16 mouse cellular contexts compared by ENCODE assay signal in the genomic region with DNA sequence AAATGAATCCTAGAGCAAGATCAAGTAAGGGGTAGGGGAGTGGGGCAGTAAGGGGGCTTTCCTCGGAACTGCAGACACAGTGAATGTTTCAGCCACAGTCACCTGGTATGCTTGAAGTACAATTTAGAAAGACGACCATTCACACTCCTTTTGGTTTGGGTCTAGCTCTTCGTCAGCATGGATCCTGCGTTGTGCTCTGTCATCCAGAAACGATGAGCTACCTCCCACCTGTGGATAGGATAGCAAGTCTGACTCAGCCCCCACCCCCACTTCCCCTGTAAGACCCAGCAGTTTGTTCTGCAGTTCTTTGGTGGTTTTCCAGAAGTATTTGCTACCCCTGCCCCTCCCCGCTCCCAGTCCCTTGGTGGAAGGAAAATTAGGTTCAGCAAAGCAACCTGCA. TPM values are rescaled to one million over a fixed set of nuclear protein-coding genes. Genes with fewer than 3 reads are reported as not detected.
A peak's percentile ranks its signal among the peaks of the same experiment; 100 is the strongest.
DNase-seq lines count a peak whose midpoint lies in the region; ATAC-seq lines count a peak whose summit lies in the region.
"Had no signal": no experiment of that assay in that cellular context is flagged by ENCODE, and none has a peak within 500 bp of the region (broad histone marks: within the 10 kb centered on the region; RNA-seq: fewer than 3 reads in every experiment).

No protein-coding gene starts in this region.

- no peak overlapping the region for H3K27ac ChIP-seq in hindbrain, embryonic 15.5 days (replicated peaks)
- H3K27ac ChIP-seq in hindbrain, embryonic 10.5 days, result no peak overlapping the region
- peak overlapping the region; percentile 30; the same call in 1 of the 2 replicates for H3K27ac ChIP-seq in forebrain, embryonic 14.5 days (ENCODE audit: low read depth, low read length)
- H3K27ac ChIP-seq in neural tube, embryonic 15.5 days (replicated peaks), result no peak overlapping the region
- H3K27ac ChIP-seq: heart, embryonic 13.5 days; liver, embryonic 15.5 days had no signal

- H3K4me1 ChIP-seq in hindbrain, embryonic 15.5 days (replicated peaks), result peaks cover 20% of the 10 kb centered on the region
- peaks cover 44% of the 10 kb centered on the region for H3K4me1 ChIP-seq in hindbrain, embryonic 10.5 days (replicated peaks)
- peaks cover 20% of the 10 kb centered on the region for H3K4me1 ChIP-seq in forebrain, embryonic 14.5 days (ENCODE audit: control insufficient read depth, insufficient read depth, low read length)
- peaks cover 28% of the 10 kb centered on the region for H3K4me1 ChIP-seq in neural tube, embryonic 15.5 days

- H3K27me3 ChIP-seq in hindbrain, embryonic 15.5 days, result peaks cover 14% of the 10 kb centered on the region; the same call in 1 of the 2 replicates
- peaks cover 94% of the 10 kb centered on the region for H3K27me3 ChIP-seq in hindbrain, embryonic 10.5 days (ENCODE audit: insufficient read depth, poor library complexity, severe bottlenecking)
- peaks cover 10% of the 10 kb centered on the region for H3K27me3 ChIP-seq in forebrain, embryonic 14.5 days (replicated peaks; ENCODE audit: control insufficient read depth, insufficient read depth, low read length)
- H3K27me3 ChIP-seq in neural tube, embryonic 15.5 days (replicated peaks), result peaks cover 28% of the 10 kb centered on the region

- peak overlapping the region; percentile 13; the same call in 1 of the 2 replicates for H3K4me2 ChIP-seq in hindbrain, embryonic 15.5 days
- H3K4me2 ChIP-seq in forebrain, embryonic 14.5 days (ENCODE audit: low read length), result peak overlapping the region; percentile 17; the same call in 1 of the 2 replicates
- H3K4me2 ChIP-seq in neural tube, embryonic 15.5 days, result peak overlapping the region; percentile 6; the same call in 1 of the 2 replicates
- H3K4me2 ChIP-seq: heart, embryonic 13.5 days; liver, embryonic 15.5 days had no signal

- intact Hi-C loops in heart, postnatal 36 days (cut with DNase I), result no loop called here

- no peak overlapping the region for H3K4me3 ChIP-seq in hindbrain, embryonic 15.5 days
- no peak overlapping the region for H3K4me3 ChIP-seq in hindbrain, embryonic 10.5 days
- no peak overlapping the region for H3K4me3 ChIP-seq in forebrain, embryonic 14.5 days (ENCODE audit: low read depth, low read length)
- no peak overlapping the region for H3K4me3 ChIP-seq in neural tube, embryonic 15.5 days (replicated peaks)
- H3K4me3 ChIP-seq: heart, embryonic 13.5 days; liver, embryonic 15.5 days had no signal

- WGBS in hindbrain, embryonic 15.5 days, result 40% methylated on average over 6 of the region's 6 CpGs
- WGBS in hindbrain, embryonic 10.5 days, result 57% methylated on average over 6 of the region's 6 CpGs
- WGBS in forebrain, embryonic 14.5 days, result 24% methylated on average over 6 of the region's 6 CpGs
- WGBS in neural tube, embryonic 15.5 days, result 54% methylated on average over 6 of the region's 6 CpGs

- H3K36me3 ChIP-seq in hindbrain, embryonic 15.5 days, result no peaks in the 10 kb centered on the region
- no peaks in the 10 kb centered on the region for H3K36me3 ChIP-seq in hindbrain, embryonic 10.5 days
- no peaks in the 10 kb centered on the region for H3K36me3 ChIP-seq in forebrain, embryonic 14.5 days (ENCODE audit: control insufficient read depth, insufficient read depth, low read length)
- no peaks in the 10 kb centered on the region for H3K36me3 ChIP-seq in neural tube, embryonic 15.5 days
- H3K36me3 ChIP-seq: heart, embryonic 13.5 days; liver, embryonic 15.5 days had no signal

- DNase-seq in hindbrain, embryonic 10.5 days (ENCODE audit: low spot score), result no peak
- DNase-seq in thymus, postnatal 14 days, result peak; percentile 9
- no peak for DNase-seq in thymus, postnatal 25 days
- DNase-seq in forebrain, embryonic 14.5 days (ENCODE audit: low spot score), result no peak
- no peak for DNase-seq in heart, postnatal 36 days
- no peak for DNase-seq in ovary, postnatal 10 days (ENCODE audit: low spot score)
- DNase-seq: cerebellum, adult 11 months; cerebellum, postnatal 36 days; kidney, adult 8-10 months; kidney, postnatal 36 days; lung, postnatal 14 days; retina, postnatal 1 day had no signal

- H3K9ac ChIP-seq in hindbrain, embryonic 15.5 days, result no peak overlapping the region
- no peak overlapping the region; the same call in 1 of the 2 replicates for H3K9ac ChIP-seq in forebrain, embryonic 14.5 days (ENCODE audit: low read length)
- H3K9ac ChIP-seq in neural tube, embryonic 15.5 days (replicated peaks), result no peak overlapping the region
- H3K9ac ChIP-seq: heart, embryonic 13.5 days; liver, embryonic 15.5 days had no signal

- no peaks in the 10 kb centered on the region for H3K9me3 ChIP-seq in hindbrain, embryonic 15.5 days
- no peaks in the 10 kb centered on the region for H3K9me3 ChIP-seq in hindbrain, embryonic 10.5 days
- no peaks in the 10 kb centered on the region for H3K9me3 ChIP-seq in forebrain, embryonic 14.5 days (replicated peaks; ENCODE audit: control insufficient read depth, low read length)
- no peaks in the 10 kb centered on the region for H3K9me3 ChIP-seq in neural tube, embryonic 15.5 days (replicated peaks)
- H3K9me3 ChIP-seq: heart, embryonic 13.5 days; liver, embryonic 15.5 days had no signal

- ATAC-seq in hindbrain, embryonic 15.5 days (ENCODE audit: low FRiP score, low read depth), result no peak; the same call in 1 of the 2 replicates
- ATAC-seq in forebrain, embryonic 14.5 days, result no peak; the same call in 1 of the 2 replicates
- no peak for ATAC-seq in neural tube, embryonic 15.5 days (ENCODE audit: low FRiP score)

RNA-seq across cellular contexts. Expression of a gene that starts 41.8 kb away (rescaled TPM):
- 14.5 and 17.0 TPM in 2 replicates for polyA plus RNA-seq in hindbrain, embryonic 15.5 days (2015; fragmentation: Nextera tagmentation; extraction: Ambion mirVana)
- 31.2 and 31.9 TPM in 2 replicates for polyA plus RNA-seq in hindbrain, embryonic 10.5 days (2016; fragmentation: Nextera tagmentation; extraction: Ambion mirVana)
- 15.2 and 20.5 TPM in 2 replicates for polyA plus RNA-seq in forebrain, embryonic 14.5 days (2014; fragmentation: Nextera tagmentation; extraction: Ambion mirVana)
- 13.6 and 23.2 TPM in 2 replicates for polyA plus RNA-seq in neural tube, embryonic 15.5 days (2015; fragmentation: Nextera tagmentation; extraction: Ambion mirVana)
- 10 to 100 TPM; 20.6 to 27.4 TPM for total RNA-seq in heart, postnatal 36 days (2021)
